Mouse (Mus musculus) liver, postnatal 0 days (tissue): ENCODE data around the gene Arhgdig. TPM values are rescaled to one million over a fixed set of nuclear protein-coding genes. Genes with fewer than 3 reads are reported as not detected.

Source experiments
- ATAC-seq: fragments of 200-750 bp; cut with Nextera tagmentation; 2 replicates; pipeline ENCODE4 v1.8.0; 2017; ENCODE audit warnings: mild to moderate bottlenecking, moderate library complexity
- DNase-seq: peaks from one replicate; pipeline ENCODE4 v3.0.0-alpha.2; 2016
- H3K27ac ChIP-seq: fragments of 300-500 bp; sonication (generic); 2 replicates; pipeline ENCODE4 v1.5.1; 2014; ENCODE audit warnings: antibody characterized with exemption, moderate library complexity, mild to moderate bottlenecking, low read depth
- H3K27me3 ChIP-seq: fragments of 300-500 bp; sonication (generic); 2 replicates; pipeline ENCODE4 v1.6.1; 2014; ENCODE audit warnings: low read length, control low read depth, mixed read lengths; ENCODE audit not compliant: insufficient read depth
- H3K36me3 ChIP-seq: fragments of 300-500 bp; sonication (generic); replicated peaks from 2 replicates; pipeline ENCODE4 v1.6.1; 2014; ENCODE audit warnings: mild to moderate bottlenecking, control low read depth, low read length, moderate library complexity, mixed read lengths; ENCODE audit not compliant: insufficient read depth
- H3K4me1 ChIP-seq: fragments of 300-500 bp; sonication (generic); 2 replicates; pipeline ENCODE4 v1.6.1; 2014; ENCODE audit warnings: antibody characterized with exemption, mild to moderate bottlenecking, control low read depth; ENCODE audit not compliant: insufficient read depth
- H3K4me2 ChIP-seq: fragments of 300-500 bp; sonication (generic); 2 replicates; pipeline ENCODE4 v1.6.1; 2014; ENCODE audit warnings: low read depth, mild to moderate bottlenecking, low read length, moderate library complexity, mixed read lengths
- H3K4me3 ChIP-seq: fragments of 300-500 bp; sonication (generic); 2 replicates; pipeline ENCODE4 v1.5.1; 2014; ENCODE audit warnings: low read depth, low read length
- H3K9ac ChIP-seq: fragments of 300-500 bp; sonication (generic); replicated peaks from 2 replicates; pipeline ENCODE4 v1.6.1; 2014; ENCODE audit warnings: mild to moderate bottlenecking, moderate library complexity
- H3K9me3 ChIP-seq: fragments of 300-500 bp; sonication (generic); 2 replicates; pipeline ENCODE4 v1.6.1; 2016; ENCODE audit warnings: mild to moderate bottlenecking, control low read depth, low read length, mixed read lengths
- CTCF ChIP-seq: sonication (generic); IDR thresholded peaks from 2 replicates; pipeline ENCODE4 v1.5.1; 2016; ENCODE audit warnings: antibody characterized with exemption, low read depth
- EP300 ChIP-seq: IDR thresholded peaks from 2 replicates; pipeline ENCODE4 v1.6.1; 2016; ENCODE audit warnings: antibody characterized with exemption, low read depth, mild to moderate bottlenecking
- WGBS: fragments of 180-500 bp; shearing (Covaris S2); extraction: QIAGEN DNeasy Blood & Tissue Kit; methylation state at CpG from one replicate; pipeline ENCODE4 v1.1.7; 2014; ENCODE audit not compliant: insufficient replicate concordance; 5-methylcytosine and 5-hydroxymethylcytosine counted together
- polyA plus RNA-seq: library from polyadenylated mRNA; unstranded; fragments of >200 nt; fragmentation: Nextera tagmentation; extraction: Ambion mirVana; gene quantifications from 2 replicates; pipeline ENCODE4 v1.2.1, GENCODE M21; 2015

Gene Arhgdig
- polyA plus RNA-seq, 1 experiment from 2014 or later = 4.9 TPM

DNA sequence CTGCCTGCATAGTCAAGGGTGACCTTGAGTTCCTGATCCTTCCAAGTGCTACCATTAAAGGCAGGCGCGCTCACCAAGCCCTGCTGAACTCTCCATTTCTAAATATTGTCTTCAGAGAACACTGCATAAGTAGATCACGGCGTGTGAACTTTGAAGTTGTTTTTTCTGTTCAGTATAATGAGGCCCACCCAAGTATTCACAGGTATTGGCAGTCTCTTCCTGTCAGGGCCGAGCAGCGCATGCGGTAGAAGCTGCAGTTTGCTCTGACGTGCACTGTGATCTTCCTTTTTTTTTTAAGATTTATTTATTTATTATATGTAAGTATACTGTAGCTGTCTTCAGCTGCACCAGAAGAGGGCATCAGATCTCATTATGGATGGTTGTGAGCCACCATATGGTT lies 26.8 kb upstream of the Arhgdig start:
- Histone ChIP-seq H3K4me3 (no peak overlapping the region), H3K27ac (no peak overlapping the region)
- no peak for DNase-seq

DNA sequence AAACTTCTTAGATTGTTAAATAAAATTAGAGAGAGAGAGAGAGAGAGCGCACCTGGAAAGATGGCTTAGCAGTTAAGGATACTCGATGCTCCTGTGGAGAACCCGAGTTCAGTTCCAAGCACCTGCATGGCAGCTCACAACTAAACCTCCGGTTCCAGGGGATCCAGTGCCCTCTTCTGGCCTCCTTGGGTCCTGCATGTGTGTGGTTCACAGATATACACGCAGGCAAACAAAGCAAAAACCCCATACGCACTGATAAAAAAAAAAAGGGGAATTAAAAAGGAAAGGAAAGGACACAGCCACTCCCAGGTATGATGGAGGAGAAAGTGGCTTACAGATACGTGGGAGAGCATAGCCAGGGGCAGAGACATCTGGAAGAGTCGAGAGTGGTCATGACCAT lies 25.3 kb upstream of the Arhgdig start:
- H3K27me3 ChIP-seq = no peaks in the 10 kb centered on the region
- no peak overlapping the region for H3K4me2 ChIP-seq
- no peak overlapping the region for H3K9ac ChIP-seq
- no peaks in the 10 kb centered on the region for H3K36me3 ChIP-seq
- ATAC-seq (no peak), DNase-seq (no peak)
- TF ChIP-seq CTCF = peak; percentile 54
- no peak for TF ChIP-seq EP300
- no peak overlapping the region for H3K27ac ChIP-seq
- no peaks in the 10 kb centered on the region for H3K9me3 ChIP-seq
- WGBS = 76% methylated on average over 8 of the region's 8 CpGs
- H3K4me1 ChIP-seq = 0 out of 2 replicates have a peak, but pooled peaks cover 7% of the 10 kb centered on the region
- H3K4me3 ChIP-seq = no peak overlapping the region

More for the DNA sequence above, 26.8 kb upstream of the Arhgdig start:
- WGBS = 83% methylated on average over 8 of the region's 8 CpGs
- no peak for TF ChIP-seq CTCF
- TF ChIP-seq EP300 = no peak
- no peak for ATAC-seq
- Histone ChIP-seq H3K9ac (no peak overlapping the region), H3K9me3 (no peaks in the 10 kb centered on the region), H3K36me3 (no peaks in the 10 kb centered on the region), H3K27me3 (no peaks in the 10 kb centered on the region), H3K4me1 (0 out of 2 replicates have a peak, but pooled peaks cover 7% of the 10 kb centered on the region), H3K4me2 (no peak overlapping the region)

DNA sequence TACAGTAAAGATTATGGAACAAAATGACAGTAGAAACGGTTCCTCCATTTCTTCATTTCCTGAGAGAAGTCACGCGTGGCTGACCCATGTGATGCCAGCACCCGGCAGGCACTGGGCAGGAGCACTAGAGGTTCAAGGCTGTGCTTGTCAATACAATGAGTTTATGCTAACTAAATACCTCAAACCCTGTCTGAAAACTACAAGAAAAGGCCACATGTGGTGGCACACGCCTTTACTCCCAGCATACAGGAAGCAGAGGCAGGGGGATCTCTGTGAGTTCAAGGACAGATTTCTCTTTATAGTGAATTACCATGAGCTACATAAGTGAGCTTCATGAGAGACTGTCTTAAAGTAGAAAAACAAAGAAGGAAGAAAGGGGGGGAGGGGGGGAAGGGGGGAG lies 23.6 kb upstream of the Arhgdig start:
- DNase-seq = no peak
- H3K36me3 ChIP-seq = no peaks in the 10 kb centered on the region
- no peak for ATAC-seq
- H3K4me1 ChIP-seq = 0 out of 2 replicates have a peak, but pooled peaks cover 7% of the 10 kb centered on the region
- no peak overlapping the region for H3K9ac ChIP-seq
- H3K4me2 ChIP-seq = no peak overlapping the region
- peak overlapping the region; percentile 45; the same call in 1 of the 2 replicates for H3K27ac ChIP-seq
- no peak overlapping the region for H3K4me3 ChIP-seq
- no peak for TF ChIP-seq CTCF
- no peak for TF ChIP-seq EP300
- no peaks in the 10 kb centered on the region for H3K27me3 ChIP-seq
- no peaks in the 10 kb centered on the region for H3K9me3 ChIP-seq
- WGBS = 53% methylated on average over 5 of the region's 5 CpGs

DNA sequence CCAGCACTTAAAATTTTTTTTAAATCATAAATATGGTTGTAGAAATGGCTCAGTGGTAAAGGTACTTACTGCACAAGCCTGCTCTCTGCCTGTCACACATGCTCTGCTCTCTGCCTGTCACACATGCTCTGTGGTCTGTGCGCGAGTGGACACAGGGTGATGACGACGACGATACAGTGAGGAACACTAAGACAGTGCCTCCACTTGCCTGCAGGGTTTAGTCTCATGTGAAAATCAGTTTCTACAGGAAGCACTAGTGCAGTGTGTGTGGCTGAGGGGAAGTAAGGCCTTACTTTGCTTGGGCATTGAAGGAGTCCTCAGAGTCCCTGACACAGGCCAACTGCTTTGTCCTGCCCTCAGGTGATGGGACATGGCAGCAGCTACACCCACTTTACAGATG lies 22.2 kb upstream of the Arhgdig start:
- DNase-seq (no peak), ATAC-seq (no peak)
- Histone ChIP-seq H3K27me3 (no peaks in the 10 kb centered on the region), H3K4me2 (no peak overlapping the region), H3K4me3 (no peak overlapping the region), H3K27ac (no peak overlapping the region), H3K4me1 (no peaks in the 10 kb centered on the region), H3K36me3 (no peaks in the 10 kb centered on the region), H3K9me3 (no peaks in the 10 kb centered on the region), H3K9ac (no peak overlapping the region)
- WGBS = 71% methylated on average over 5 of the region's 5 CpGs
- no peak for TF ChIP-seq EP300
- no peak for TF ChIP-seq CTCF

DNA sequence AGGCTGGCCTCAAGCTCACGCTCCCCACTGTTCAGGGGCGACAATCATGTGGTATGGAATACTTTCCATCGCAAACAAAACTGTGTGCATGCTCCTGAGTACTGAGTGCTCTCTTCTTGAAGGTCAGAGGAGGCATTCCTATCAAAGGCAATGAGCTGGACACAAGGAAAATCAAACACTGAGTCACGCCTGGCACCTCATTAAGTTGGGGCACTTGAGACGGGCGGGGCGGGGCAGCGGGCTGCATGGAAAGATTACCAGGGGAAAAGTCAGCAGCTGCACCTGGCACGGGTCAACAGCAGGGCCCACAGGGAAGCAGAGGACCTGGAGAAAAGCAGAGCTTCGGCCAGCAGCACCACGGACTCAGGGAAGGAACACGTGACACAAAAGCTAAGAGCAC lies 17.6 kb upstream of the Arhgdig start:
- no peak overlapping the region for H3K4me3 ChIP-seq
- TF ChIP-seq EP300 = no peak
- TF ChIP-seq CTCF = no peak
- H3K36me3 ChIP-seq = no peaks in the 10 kb centered on the region
- DNase-seq (no peak), ATAC-seq (no peak)
- no peaks in the 10 kb centered on the region for H3K9me3 ChIP-seq
- H3K27ac ChIP-seq = no peak overlapping the region
- no peak overlapping the region for H3K9ac ChIP-seq
- H3K27me3 ChIP-seq = no peaks in the 10 kb centered on the region
- H3K4me2 ChIP-seq = no peak overlapping the region
- WGBS = 73% methylated on average over 12 of the region's 12 CpGs
- no peaks in the 10 kb centered on the region for H3K4me1 ChIP-seq

DNA sequence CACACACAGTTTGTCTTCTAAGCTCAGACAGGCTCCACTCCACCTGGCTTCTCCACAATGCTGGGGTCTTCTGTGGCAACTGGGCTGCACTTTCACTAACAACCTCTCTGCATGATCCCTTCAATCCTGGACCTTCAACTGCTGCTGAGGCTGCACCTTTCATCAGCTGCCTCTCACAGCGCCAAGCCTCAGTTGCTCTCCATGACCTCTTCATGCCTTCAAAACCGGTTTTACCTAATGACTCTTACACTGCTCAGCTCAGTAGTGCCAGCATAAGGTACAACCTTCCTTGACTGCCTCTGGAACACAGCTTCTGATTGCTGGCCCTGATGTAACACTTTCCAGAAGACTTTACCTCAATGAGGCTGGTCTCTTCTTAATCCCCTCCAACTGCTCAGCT lies 13.9 kb upstream of the Arhgdig start:
- H3K4me1 ChIP-seq = no peaks in the 10 kb centered on the region
- no peak overlapping the region for H3K27ac ChIP-seq
- no peak overlapping the region for H3K4me3 ChIP-seq
- TF ChIP-seq CTCF (no peak), EP300 (no peak)
- H3K9ac ChIP-seq = no peak overlapping the region
- H3K36me3 ChIP-seq = no peaks in the 10 kb centered on the region
- no peaks in the 10 kb centered on the region for H3K9me3 ChIP-seq
- H3K4me2 ChIP-seq = no peak overlapping the region
- 62% methylated on average over 2 of the region's 2 CpGs for WGBS
- ATAC-seq (no peak), DNase-seq (no peak)
- no peaks in the 10 kb centered on the region for H3K27me3 ChIP-seq

DNA sequence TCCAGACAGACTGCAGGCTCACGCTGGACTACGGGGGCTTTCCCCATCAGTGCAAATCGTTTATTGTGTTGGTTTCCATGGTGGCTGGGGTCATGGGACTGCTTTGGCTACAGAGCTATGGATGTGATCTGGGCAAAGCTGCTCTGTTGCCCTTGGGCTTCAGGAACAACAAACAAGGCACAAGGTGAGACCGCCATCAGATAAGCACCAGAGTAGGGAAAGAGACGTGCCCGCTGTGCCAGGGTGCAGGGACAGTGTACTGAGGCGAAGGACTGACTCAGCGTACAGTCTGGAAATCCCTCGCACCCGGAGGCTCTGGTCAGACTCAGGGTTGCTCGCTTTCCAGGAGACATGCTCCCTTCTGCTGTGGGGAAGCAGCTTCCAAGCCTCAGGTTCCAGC lies 5.1 kb upstream of the Arhgdig start:
- ATAC-seq (no peak), DNase-seq (no peak)
- WGBS = 78% methylated on average over 11 of the region's 11 CpGs
- no peak for TF ChIP-seq EP300
- TF ChIP-seq CTCF = no peak
- Histone ChIP-seq H3K36me3 (0 out of 2 replicates have a peak, but pooled peaks cover 4% of the 10 kb centered on the region), H3K4me1 (no peaks in the 10 kb centered on the region), H3K4me2 (no peak overlapping the region), H3K9ac (no peak overlapping the region), H3K27me3 (no peaks in the 10 kb centered on the region), H3K27ac (no peak overlapping the region), H3K9me3 (no peaks in the 10 kb centered on the region), H3K4me3 (no peak overlapping the region)
